Mouse (Mus musculus) kidney, postnatal 0 days (tissue): ENCODE measurements around the gene Crx. TPM values are rescaled to one million over a fixed set of nuclear protein-coding genes. Genes with fewer than 3 reads are reported as not detected.

Source experiments
- ATAC-seq: fragments of 200-750 bp; cut with Nextera tagmentation; replicated peaks from 2 replicates; pipeline ENCODE4 v1.8.0; 2017; ENCODE audit warnings: low read depth, moderate number of reproducible peaks, moderate TSS enrichment, moderate library complexity; ENCODE audit not compliant: low FRiP score
- DNase-seq: peaks from one replicate; pipeline ENCODE4 v3.0.0-alpha.2; 2016; ENCODE audit warnings: low spot score
- H3K27ac ChIP-seq: fragments of 300-500 bp; sonication (generic); 2 replicates; pipeline ENCODE4 v1.5.1; 2014; ENCODE audit warnings: mild to moderate bottlenecking
- H3K27me3 ChIP-seq: fragments of 300-500 bp; sonication (generic); 2 replicates; pipeline ENCODE4 v1.6.1; 2014; ENCODE audit warnings: low read length, mixed read lengths; ENCODE audit not compliant: insufficient read depth
- H3K36me3 ChIP-seq: fragments of 300-500 bp; sonication (generic); 2 replicates; pipeline ENCODE4 v1.6.1; 2014; ENCODE audit warnings: low read length, mixed read lengths; ENCODE audit not compliant: insufficient read depth
- H3K4me1 ChIP-seq: fragments of 300-500 bp; sonication (generic); replicated peaks from 2 replicates; pipeline ENCODE4 v1.6.1; 2014; ENCODE audit warnings: antibody characterized with exemption, low read length, mixed read lengths; ENCODE audit not compliant: insufficient read depth
- H3K4me2 ChIP-seq: fragments of 300-500 bp; sonication (generic); 2 replicates; pipeline ENCODE4 v1.6.1; 2014; ENCODE audit warnings: mild to moderate bottlenecking, low read length, moderate library complexity, mixed read lengths
- H3K4me3 ChIP-seq: fragments of 300-500 bp; sonication (generic); replicated peaks from 2 replicates; pipeline ENCODE4 v1.5.1; 2014; ENCODE audit warnings: low read depth, low read length
- H3K9ac ChIP-seq: fragments of 300-500 bp; sonication (generic); 2 replicates; pipeline ENCODE4 v1.6.1; 2014; ENCODE audit warnings: low read depth, low read length
- H3K9me3 ChIP-seq: fragments of 300-500 bp; sonication (generic); replicated peaks from 2 replicates; pipeline ENCODE4 v1.6.1; 2016; ENCODE audit warnings: low read length, inconsistent platforms, mixed read lengths
- CTCF ChIP-seq: IDR thresholded peaks from 2 replicates; pipeline ENCODE4 v1.5.1; 2016; ENCODE audit warnings: antibody characterized with exemption, low read depth, mild to moderate bottlenecking, moderate library complexity
- WGBS: fragments of 180-500 bp; shearing (Covaris S2); extraction: QIAGEN DNeasy Blood & Tissue Kit; methylation state at CpG from one replicate; pipeline ENCODE4 v1.1.7; 2014; 5-methylcytosine and 5-hydroxymethylcytosine counted together
- polyA plus RNA-seq: library from polyadenylated mRNA; unstranded; fragments of >200 nt; fragmentation: Nextera tagmentation; extraction: Ambion mirVana; gene quantifications from 2 replicates; pipeline ENCODE4 v1.2.1, GENCODE M21; 2015

The Crx gene
- polyA plus RNA-seq, 1 experiment from 2014 or later: not detected

GRCm38 (mm10) chr7:15907971-15908590, 28.3 kb upstream of the Crx start:
- H3K4me3 ChIP-seq: no peak overlapping the region
- WGBS: 85% methylated on average over 8 of the region's 8 CpGs
- H3K9me3 ChIP-seq: no peaks in the 10 kb centered on the region
- DNase-seq (no peak), ATAC-seq (no peak)
- no peaks in the 10 kb centered on the region for H3K36me3 ChIP-seq
- H3K27me3 ChIP-seq: no peaks in the 10 kb centered on the region
- H3K4me1 ChIP-seq: no peaks in the 10 kb centered on the region
- H3K9ac ChIP-seq: no peak overlapping the region
- H3K4me2 ChIP-seq: no peak overlapping the region
- TF ChIP-seq CTCF: no peak
- no peak overlapping the region for H3K27ac ChIP-seq

GRCm38 (mm10) chr7:15906602-15907001, 26.8 kb upstream of the Crx start:
- no peaks in the 10 kb centered on the region for H3K4me1 ChIP-seq
- H3K27ac ChIP-seq: no peak overlapping the region
- WGBS: 80% methylated on average over 1 of the region's 1 CpGs
- no peaks in the 10 kb centered on the region for H3K36me3 ChIP-seq
- no peak overlapping the region for H3K9ac ChIP-seq
- TF ChIP-seq CTCF: no peak
- H3K9me3 ChIP-seq: no peaks in the 10 kb centered on the region
- H3K27me3 ChIP-seq: no peaks in the 10 kb centered on the region
- DNase-seq: no peak
- no peak overlapping the region for H3K4me2 ChIP-seq
- no peak overlapping the region for H3K4me3 ChIP-seq
- ATAC-seq: no peak

- Histone ChIP-seq H3K4me1 (no peaks in the 10 kb centered on the region), H3K9me3 (no peaks in the 10 kb centered on the region), H3K36me3 (no peaks in the 10 kb centered on the region), H3K4me2 (no peak overlapping the region), H3K27me3 (no peaks in the 10 kb centered on the region), H3K4me3 (no peak overlapping the region), H3K9ac (no peak overlapping the region), H3K27ac (no peak overlapping the region)
- no peak for ATAC-seq
- no peak for TF ChIP-seq CTCF
- 79% methylated on average over 7 of the region's 7 CpGs for WGBS
- DNase-seq: no peak
Measured at GRCm38 (mm10) chr7:15905861-15906260, 26.1 kb upstream of the Crx start.

GRCm38 (mm10) chr7:15901366-15902048, 21.7 kb upstream of the Crx start:
- Histone ChIP-seq H3K4me2 (no peak overlapping the region), H3K9me3 (no peaks in the 10 kb centered on the region), H3K27me3 (no peaks in the 10 kb centered on the region), H3K4me1 (no peaks in the 10 kb centered on the region), H3K4me3 (no peak overlapping the region), H3K9ac (no peak overlapping the region), H3K36me3 (no peaks in the 10 kb centered on the region), H3K27ac (no peak overlapping the region)
- no peak for TF ChIP-seq CTCF
- 72% methylated on average over 9 of the region's 9 CpGs for WGBS
- ATAC-seq: no peak
- no peak for DNase-seq

GRCm38 (mm10) chr7:15894251-15894650, 14.5 kb upstream of the Crx start:
- no peak for TF ChIP-seq CTCF
- Histone ChIP-seq H3K4me2 (no peak overlapping the region), H3K9me3 (no peaks in the 10 kb centered on the region), H3K4me1 (no peaks in the 10 kb centered on the region), H3K9ac (no peak overlapping the region), H3K27ac (no peak overlapping the region), H3K4me3 (no peak overlapping the region), H3K27me3 (no peaks in the 10 kb centered on the region), H3K36me3 (no peaks in the 10 kb centered on the region)
- ATAC-seq (no peak), DNase-seq (no peak)
- WGBS: 61% methylated on average over 1 of the region's 1 CpGs

- no peak overlapping the region for H3K9ac ChIP-seq
- no peak overlapping the region for H3K4me3 ChIP-seq
- no peaks in the 10 kb centered on the region for H3K27me3 ChIP-seq
- TF ChIP-seq CTCF: no peak
- H3K4me2 ChIP-seq: no peak overlapping the region
- no peaks in the 10 kb centered on the region for H3K4me1 ChIP-seq
- H3K9me3 ChIP-seq: no peaks in the 10 kb centered on the region
- WGBS: 86% methylated on average over 2 of the region's 2 CpGs
- ATAC-seq (no peak), DNase-seq (no peak)
- H3K36me3 ChIP-seq: no peaks in the 10 kb centered on the region
- no peak overlapping the region for H3K27ac ChIP-seq
Measured at GRCm38 (mm10) chr7:15884127-15884526, 4.4 kb upstream of the Crx start.

GRCm38 (mm10) chr7:15882317-15882716, 2.5 kb upstream of the Crx start, which contains the start of gene Crxos:
TSS of gene Crxos (plus strand) at chr7:15882617.
- no peak within 1 kb of the TSS for H3K4me3 ChIP-seq
- no peak within 1 kb of the TSS for H3K27ac ChIP-seq
- H3K27me3 ChIP-seq: no peaks in the 10 kb centered on the region
- no peak within 1 kb of the TSS for H3K4me2 ChIP-seq
- DNase-seq (no peak), ATAC-seq (no peak)
- no peaks in the 10 kb centered on the region for H3K36me3 ChIP-seq
- H3K9ac ChIP-seq: no peak within 1 kb of the TSS
- TF ChIP-seq CTCF: no peak
- H3K4me1 ChIP-seq: no peaks in the 10 kb centered on the region
- 86% methylated on average over 2 of the region's 2 CpGs for WGBS
- H3K9me3 ChIP-seq: no peaks in the 10 kb centered on the region
